Mouse (Mus musculus): ENCODE measurements at regions not wholly inside any gene's neighbourhood (a gene's known extent, or its start where the extent isn't known, plus 50 kb on each side); places are given as distances from the start of the nearest gene placed in this dataset.
A peak's percentile ranks its signal among the peaks of the same experiment; 100 is the strongest.

DNA sequence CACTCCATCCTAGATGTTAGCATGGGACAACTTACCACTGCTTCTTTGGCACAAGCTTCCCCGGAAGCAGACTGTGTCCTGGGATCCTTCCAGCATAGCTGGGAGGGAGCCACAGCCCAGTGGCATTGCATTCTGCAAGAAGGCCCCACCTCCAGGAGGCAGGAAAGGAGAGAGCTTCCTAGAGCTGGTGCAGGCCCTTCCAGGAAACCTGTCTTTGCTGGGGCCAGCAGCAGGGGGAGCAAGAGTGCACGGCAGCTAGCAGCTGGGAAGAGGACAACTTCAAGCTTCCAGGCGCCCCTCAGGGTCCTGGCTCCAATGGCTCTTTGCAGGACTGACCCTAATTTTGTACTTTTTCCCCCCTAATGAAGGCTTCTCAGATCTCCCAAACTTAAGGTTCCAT, 115.4 kb upstream of the Sorcs3 start:
- no peak overlapping the region for H3K4me2 ChIP-seq (ENCODE audit: low read depth, low read length, poor library complexity, severe bottlenecking)
- ATAC-seq (ENCODE audit: low FRiP score) (no peak), DNase-seq (ENCODE audit: low spot score) (peak; percentile 22)
- no peaks in the 10 kb centered on the region for H3K36me3 ChIP-seq (ENCODE audit: insufficient read depth, low read length)
- H3K27ac ChIP-seq (ENCODE audit: low read depth, low read length): no peak overlapping the region
- H3K9me3 ChIP-seq (ENCODE audit: low read length): no peaks in the 10 kb centered on the region
- H3K9ac ChIP-seq (replicated peaks; ENCODE audit: low read length, poor library complexity, severe bottlenecking): no peak overlapping the region
- H3K27me3 ChIP-seq (ENCODE audit: insufficient read depth, low read length): no peaks in the 10 kb centered on the region
- H3K4me1 ChIP-seq (ENCODE audit: insufficient read depth, low read length): no peaks in the 10 kb centered on the region
- no peak overlapping the region for H3K4me3 ChIP-seq (ENCODE audit: low read depth, low read length)
- TF ChIP-seq CTCF (IDR thresholded peaks at IDR 0.05): peak; percentile 51
- 30% methylated on average over 3 of the region's 3 CpGs for whole genome bisulfite sequencing

GRCm38 (mm10) chr19:48097363-48097762, 108.5 kb upstream of the Sorcs3 start:
- DNase-seq (ENCODE audit: low spot score) (no peak), ATAC-seq (ENCODE audit: low FRiP score) (no peak)
- Histone ChIP-seq H3K4me1 (ENCODE audit: insufficient read depth, low read length) (no peaks in the 10 kb centered on the region), H3K27ac (ENCODE audit: low read depth, low read length) (no peak overlapping the region), H3K9ac (replicated peaks; ENCODE audit: low read length, poor library complexity, severe bottlenecking) (no peak overlapping the region), H3K4me3 (ENCODE audit: low read depth, low read length) (no peak overlapping the region), H3K27me3 (ENCODE audit: insufficient read depth, low read length) (no peaks in the 10 kb centered on the region), H3K9me3 (ENCODE audit: low read length) (no peaks in the 10 kb centered on the region), H3K36me3 (ENCODE audit: insufficient read depth, low read length) (no peaks in the 10 kb centered on the region), H3K4me2 (ENCODE audit: low read depth, low read length, poor library complexity, severe bottlenecking) (no peak overlapping the region)
- WGBS: 72% methylated on average over 5 of the region's 5 CpGs
- no peak for TF ChIP-seq CTCF (IDR thresholded peaks at IDR 0.05)

DNA sequence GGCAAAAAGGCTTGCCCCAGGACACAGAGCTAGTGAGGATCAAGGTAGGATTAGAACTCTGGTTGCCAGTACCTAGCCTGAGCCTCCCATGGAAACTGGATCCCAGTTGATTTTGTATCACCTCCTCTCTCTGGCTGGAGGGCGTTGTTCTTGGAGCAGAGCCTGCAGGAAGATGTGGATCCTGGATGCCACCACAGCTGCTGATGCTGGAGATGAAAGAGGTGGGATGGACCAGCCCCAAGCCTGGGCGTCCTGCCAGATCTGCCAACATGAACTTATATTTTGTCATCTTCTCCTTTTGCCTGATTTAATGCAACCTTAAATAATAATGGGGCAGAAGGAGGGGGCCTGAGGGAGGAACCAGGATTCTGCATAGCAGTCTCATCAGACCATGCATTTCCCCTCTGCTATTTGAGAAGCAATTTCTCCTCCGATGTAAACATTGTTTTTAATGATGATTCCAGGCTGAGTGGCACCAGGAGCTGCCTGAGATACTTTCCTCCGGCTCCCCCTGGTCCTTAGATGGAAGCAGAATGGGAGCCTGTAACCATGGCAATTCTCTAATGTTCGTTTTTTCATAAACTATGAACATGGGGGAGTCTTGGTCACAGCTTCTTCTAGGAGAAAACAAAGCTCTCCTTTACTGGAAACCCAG, 107.8 kb upstream of the Sorcs3 start:
- H3K4me2 ChIP-seq (ENCODE audit: low read depth, low read length, poor library complexity, severe bottlenecking): no peak overlapping the region
- no peak overlapping the region for H3K9ac ChIP-seq (replicated peaks; ENCODE audit: low read length, poor library complexity, severe bottlenecking)
- no peaks in the 10 kb centered on the region for H3K4me1 ChIP-seq (ENCODE audit: insufficient read depth, low read length)
- TF ChIP-seq CTCF (IDR thresholded peaks at IDR 0.05): no peak
- H3K27me3 ChIP-seq (ENCODE audit: insufficient read depth, low read length): no peaks in the 10 kb centered on the region
- 40% methylated on average over 5 of the region's 5 CpGs for WGBS
- no peaks in the 10 kb centered on the region for H3K9me3 ChIP-seq (ENCODE audit: low read length)
- peak overlapping the region; percentile 1; the same call in 1 of the 2 replicates for H3K27ac ChIP-seq (ENCODE audit: low read depth, low read length)
- H3K36me3 ChIP-seq (ENCODE audit: insufficient read depth, low read length): no peaks in the 10 kb centered on the region
- ATAC-seq (ENCODE audit: low FRiP score): no peak
- DNase-seq (ENCODE audit: low spot score): peak; percentile 54
- H3K4me3 ChIP-seq (ENCODE audit: low read depth, low read length): no peak overlapping the region

DNA sequence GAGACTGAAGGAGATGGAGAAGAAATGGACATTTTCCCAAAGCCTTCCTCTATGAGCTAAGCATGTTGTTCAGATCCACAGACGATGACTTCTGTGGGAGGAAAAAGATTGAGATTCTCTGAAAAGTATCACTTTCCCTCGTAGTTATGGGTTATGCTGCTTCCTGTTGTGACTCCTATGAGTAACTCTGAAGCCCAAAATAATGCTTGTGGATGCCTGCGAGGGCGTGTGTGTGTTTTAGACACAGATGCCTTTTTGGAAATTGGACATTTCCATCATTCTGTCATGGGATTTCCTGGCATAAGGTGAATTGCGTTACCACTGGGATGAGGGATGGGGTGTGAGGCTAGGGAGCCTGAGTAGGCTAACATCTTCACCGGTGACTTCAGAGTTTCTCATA, 104.8 kb upstream of the Sorcs3 start:
- Histone ChIP-seq H3K4me2 (ENCODE audit: low read depth, low read length, poor library complexity, severe bottlenecking) (no peak overlapping the region), H3K27me3 (ENCODE audit: insufficient read depth, low read length) (no peaks in the 10 kb centered on the region), H3K27ac (ENCODE audit: low read depth, low read length) (no peak overlapping the region), H3K9ac (replicated peaks; ENCODE audit: low read length, poor library complexity, severe bottlenecking) (no peak overlapping the region), H3K36me3 (ENCODE audit: insufficient read depth, low read length) (no peaks in the 10 kb centered on the region), H3K9me3 (ENCODE audit: low read length) (no peaks in the 10 kb centered on the region), H3K4me1 (ENCODE audit: insufficient read depth, low read length) (no peaks in the 10 kb centered on the region), H3K4me3 (ENCODE audit: low read depth, low read length) (no peak overlapping the region)
- DNase-seq (ENCODE audit: low spot score): no peak
- WGBS: 94% methylated on average over 6 of the region's 6 CpGs
- ATAC-seq (ENCODE audit: low FRiP score): no peak
- TF ChIP-seq CTCF (IDR thresholded peaks at IDR 0.05): no peak

DNA sequence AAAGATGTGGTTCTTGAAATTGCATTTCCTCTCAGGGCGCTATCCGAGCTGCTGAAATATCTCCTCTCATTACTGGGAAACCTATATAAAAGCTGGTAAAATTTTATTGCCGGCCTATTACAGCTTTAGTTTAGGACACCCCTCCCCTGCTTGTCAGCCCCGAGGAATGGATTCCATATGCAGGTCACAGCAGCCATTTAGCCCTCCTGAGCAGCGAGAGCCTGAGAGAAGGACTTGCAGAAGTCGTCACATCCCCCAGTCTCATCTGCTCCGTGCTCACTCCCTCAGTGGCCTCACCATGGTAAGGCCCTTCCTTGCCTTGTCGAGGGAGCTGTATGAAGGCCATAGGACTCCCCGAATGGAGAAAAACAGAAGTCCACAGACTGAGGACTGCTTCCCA, 90.7 kb upstream of the Sorcs3 start:
- WGBS: 65% methylated on average over 9 of the region's 9 CpGs
- Histone ChIP-seq H3K4me1 (ENCODE audit: insufficient read depth, low read length) (no peaks in the 10 kb centered on the region), H3K36me3 (ENCODE audit: insufficient read depth, low read length) (no peaks in the 10 kb centered on the region), H3K27me3 (ENCODE audit: insufficient read depth, low read length) (no peaks in the 10 kb centered on the region), H3K9ac (replicated peaks; ENCODE audit: low read length, poor library complexity, severe bottlenecking) (no peak overlapping the region), H3K4me3 (ENCODE audit: low read depth, low read length) (no peak overlapping the region), H3K27ac (ENCODE audit: low read depth, low read length) (no peak overlapping the region), H3K4me2 (ENCODE audit: low read depth, low read length, poor library complexity, severe bottlenecking) (no peak overlapping the region), H3K9me3 (ENCODE audit: low read length) (no peaks in the 10 kb centered on the region)
- no peak for TF ChIP-seq CTCF (IDR thresholded peaks at IDR 0.05)
- no peak for DNase-seq (ENCODE audit: low spot score)
- ATAC-seq (ENCODE audit: low FRiP score): no peak

- no peak overlapping the region for H3K27ac ChIP-seq (ENCODE audit: low read depth, low read length)
- ATAC-seq (ENCODE audit: low FRiP score): no peak
- WGBS: 37% methylated on average over 8 of the region's 8 CpGs
- H3K36me3 ChIP-seq (ENCODE audit: insufficient read depth, low read length): no peaks in the 10 kb centered on the region
- H3K27me3 ChIP-seq (ENCODE audit: insufficient read depth, low read length): no peaks in the 10 kb centered on the region
- H3K4me3 ChIP-seq (ENCODE audit: low read depth, low read length): no peak overlapping the region
- DNase-seq (ENCODE audit: low spot score): no peak
- no peaks in the 10 kb centered on the region for H3K4me1 ChIP-seq (ENCODE audit: insufficient read depth, low read length)
- no peak for TF ChIP-seq CTCF (IDR thresholded peaks at IDR 0.05)
- no peak overlapping the region for H3K9ac ChIP-seq (replicated peaks; ENCODE audit: low read length, poor library complexity, severe bottlenecking)
- H3K9me3 ChIP-seq (ENCODE audit: low read length): no peaks in the 10 kb centered on the region
- no peak overlapping the region for H3K4me2 ChIP-seq (ENCODE audit: low read depth, low read length, poor library complexity, severe bottlenecking)
These were observed 90.1 kb upstream of the Sorcs3 start for GRCm38 (mm10) chr19:48115728-48116127.
